Mouse (Mus musculus) liver, embryonic 11.5 days (tissue): ENCODE measurements around the gene Cox20. TPM values are rescaled to one million over a fixed set of nuclear protein-coding genes. Genes with fewer than 3 reads are reported as not detected.
"Not testable (repeated sequence)": the region's sequence is repeated elsewhere in the genome, so short reads cannot be mapped to it uniquely, and the experiment has no call there.

ENCODE experiments used
- ATAC-seq: fragments of 200-750 bp; cut with Nextera tagmentation; replicated peaks from 2 replicates; pipeline ENCODE4 v1.8.0; 2017; ENCODE audit warnings: moderate number of reproducible peaks, mild to moderate bottlenecking, moderate TSS enrichment, moderate library complexity; ENCODE audit not compliant: low FRiP score
- DNase-seq: peaks from one replicate; pipeline ENCODE4 v3.0.0-alpha.2; 2017; ENCODE audit warnings: low spot score
- H3K27ac ChIP-seq: fragments of 300-500 bp; sonication (generic); 2 replicates; pipeline ENCODE4 v1.5.1; 2014; ENCODE audit warnings: mild to moderate bottlenecking, low read depth, low read length, control low read depth
- H3K27me3 ChIP-seq: fragments of 300-500 bp; sonication (generic); replicated peaks from 2 replicates; pipeline ENCODE4 v1.6.1; 2014; ENCODE audit warnings: low read length, mixed read lengths; ENCODE audit not compliant: control insufficient read depth, insufficient read depth
- H3K36me3 ChIP-seq: fragments of 300-500 bp; sonication (generic); 2 replicates; pipeline ENCODE4 v1.6.1; 2014; ENCODE audit warnings: mild to moderate bottlenecking, low read length, moderate library complexity, mixed read lengths; ENCODE audit not compliant: control insufficient read depth, insufficient read depth
- H3K4me1 ChIP-seq: fragments of 300-500 bp; sonication (generic); replicated peaks from 2 replicates; pipeline ENCODE4 v1.6.1; 2014; ENCODE audit warnings: low read length, mixed read lengths; ENCODE audit not compliant: control insufficient read depth, insufficient read depth
- H3K4me2 ChIP-seq: fragments of 300-500 bp; sonication (generic); 2 replicates; pipeline ENCODE4 v1.6.1; 2014; ENCODE audit warnings: mild to moderate bottlenecking, control low read depth, moderate library complexity
- H3K4me3 ChIP-seq: fragments of 300-500 bp; sonication (generic); 2 replicates; pipeline ENCODE4 v1.5.1; 2014; ENCODE audit warnings: low read depth, low read length, control low read depth
- H3K9ac ChIP-seq: fragments of 300-500 bp; sonication (generic); 2 replicates; pipeline ENCODE4 v1.6.1; 2014; ENCODE audit warnings: low read depth, low read length, control low read depth
- H3K9me3 ChIP-seq: fragments of 300-500 bp; sonication (generic); 2 replicates; pipeline ENCODE4 v1.6.1; 2016; ENCODE audit warnings: low read length, inconsistent platforms, mixed read lengths; ENCODE audit not compliant: control insufficient read depth
- WGBS: fragments of 180-500 bp; shearing (Covaris S2); extraction: QIAGEN DNeasy Blood & Tissue Kit; methylation state at CpG from one replicate; pipeline ENCODE4 v1.1.7; 2014; 5-methylcytosine and 5-hydroxymethylcytosine counted together
- polyA plus RNA-seq: library from polyadenylated mRNA; unstranded; fragments of >200 nt; fragmentation: Nextera tagmentation; extraction: Ambion mirVana; gene quantifications from 2 replicates; pipeline ENCODE4 v1.2.1, GENCODE M21; 2014

The Cox20 gene
- polyA plus RNA-seq, 1 experiment from 2014 or later: 129 TPM

DNA sequence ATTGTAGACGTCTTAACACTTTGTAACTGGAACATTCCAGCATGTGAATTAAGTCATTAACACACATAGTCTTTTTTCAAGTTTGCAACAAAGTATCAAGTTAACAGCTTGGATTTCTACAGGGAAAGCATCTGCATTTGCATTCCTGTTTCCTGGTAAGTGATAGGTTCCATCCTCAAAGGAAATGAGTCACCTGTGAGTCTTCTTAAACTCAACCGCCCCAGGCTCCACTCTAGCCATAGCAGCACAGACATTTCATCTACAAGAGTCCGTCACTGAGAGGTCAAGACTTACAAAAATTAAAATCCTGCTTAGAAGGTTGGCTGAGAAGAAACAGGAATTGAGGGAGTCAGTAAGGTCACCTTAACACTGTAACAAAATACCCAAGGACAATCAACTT, 27.2 kb upstream of the Cox20 start:
- no peaks in the 10 kb centered on the region for H3K9me3 ChIP-seq
- no peaks in the 10 kb centered on the region for H3K27me3 ChIP-seq
- H3K4me2 ChIP-seq: no peak overlapping the region
- H3K27ac ChIP-seq: no peak overlapping the region
- ATAC-seq (no peak), DNase-seq (no peak)
- H3K4me3 ChIP-seq: no peak overlapping the region
- no peak overlapping the region for H3K9ac ChIP-seq
- 75% methylated on average over 3 of the region's 3 CpGs for WGBS
- H3K4me1 ChIP-seq: no peaks in the 10 kb centered on the region
- H3K36me3 ChIP-seq: no peaks in the 10 kb centered on the region

DNA sequence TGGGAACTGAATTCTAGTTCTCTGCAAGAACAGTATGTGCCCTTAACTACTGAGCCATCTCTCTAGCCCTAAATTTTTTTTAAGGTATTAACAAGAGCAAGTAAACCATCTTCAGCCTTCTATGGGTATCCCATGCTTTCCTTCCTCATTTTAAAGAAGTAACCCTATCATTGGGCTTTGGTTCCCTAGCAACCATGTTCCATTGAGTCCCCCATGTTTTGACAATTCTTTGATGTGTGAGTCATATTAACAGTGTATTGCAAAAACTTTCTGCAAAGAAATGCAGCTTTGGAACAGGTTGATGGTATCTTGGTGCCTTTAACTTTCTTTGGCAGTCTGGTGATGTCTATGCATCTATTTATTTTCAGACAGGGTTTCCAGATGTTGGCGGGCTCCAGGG, 24.9 kb upstream of the Cox20 start:
- ATAC-seq (no peak), DNase-seq (no peak)
- Histone ChIP-seq H3K27me3 (no peaks in the 10 kb centered on the region), H3K4me2 (no peak overlapping the region), H3K4me3 (no peak overlapping the region), H3K4me1 (no peaks in the 10 kb centered on the region), H3K9ac (no peak overlapping the region), H3K9me3 (no peaks in the 10 kb centered on the region), H3K36me3 (no peaks in the 10 kb centered on the region), H3K27ac (no peak overlapping the region)
- 91% methylated on average over 1 of the region's 1 CpGs for WGBS

DNA sequence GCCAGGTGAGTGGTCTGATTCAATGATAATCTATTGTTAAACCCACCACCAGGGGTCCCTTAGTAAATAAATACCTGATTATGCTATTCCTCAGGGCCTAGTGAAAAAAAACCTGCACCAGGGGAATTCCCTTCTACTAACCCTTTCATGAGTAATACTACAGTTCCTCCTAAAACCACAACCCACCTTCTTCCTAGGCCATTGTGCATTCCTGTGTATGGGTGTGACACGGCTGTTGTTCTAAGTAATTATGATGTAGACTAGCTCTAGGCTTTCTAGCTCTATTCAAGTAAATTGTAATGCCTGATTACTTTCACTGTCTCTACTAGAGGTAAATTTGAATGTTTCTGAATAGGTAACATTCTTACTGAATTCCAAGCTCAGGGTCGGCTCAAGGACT, 17.7 kb upstream of the Cox20 start:
- H3K27ac ChIP-seq: not testable (repeated sequence)

DNA sequence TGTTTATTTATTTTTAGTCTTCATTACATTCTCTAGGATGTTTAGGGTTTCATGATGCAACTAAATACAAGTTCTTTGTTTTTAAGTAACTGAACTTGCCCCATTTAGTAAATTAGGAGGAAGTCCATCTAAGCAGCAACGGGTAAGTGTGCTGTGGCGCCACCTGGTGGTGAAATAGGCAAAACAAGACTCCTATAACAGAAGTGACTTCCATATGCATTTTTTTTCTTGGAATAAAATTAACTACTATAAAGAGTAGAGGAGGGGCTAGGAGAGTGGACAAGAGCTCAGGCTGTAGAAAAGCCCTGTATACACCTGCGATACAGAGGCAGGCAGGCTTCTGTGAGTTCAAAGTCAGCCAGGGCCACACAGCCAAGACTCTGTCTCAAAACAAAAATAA, 15.5 kb upstream of the Cox20 start:
- Histone ChIP-seq H3K9ac (no peak overlapping the region), H3K27me3 (no peaks in the 10 kb centered on the region), H3K4me2 (no peak overlapping the region), H3K36me3 (no peaks in the 10 kb centered on the region), H3K9me3 (no peaks in the 10 kb centered on the region), H3K4me1 (no peaks in the 10 kb centered on the region), H3K27ac (no peak overlapping the region), H3K4me3 (no peak overlapping the region)
- ATAC-seq: 0 out of 2 replicates have a peak, but pooled peaks have one; percentile 31
- WGBS: 23% methylated on average over 3 of the region's 3 CpGs
- no peak for DNase-seq

More for the DNA sequence above, 17.7 kb upstream of the Cox20 start:
- not testable (repeated sequence) for H3K36me3 ChIP-seq, ATAC-seq, H3K4me2 ChIP-seq, DNase-seq, H3K9me3 ChIP-seq, H3K4me3 ChIP-seq, H3K27me3 ChIP-seq, H3K4me1 ChIP-seq, H3K9ac ChIP-seq
- 79% methylated on average over 2 of the region's 2 CpGs for WGBS

GRCm38 (mm10) chr1:178309487-178309886, 9.4 kb upstream of the Cox20 start:
- Histone ChIP-seq H3K9ac (no peak overlapping the region), H3K27ac (no peak overlapping the region), H3K27me3 (no peaks in the 10 kb centered on the region), H3K36me3 (no peaks in the 10 kb centered on the region), H3K9me3 (no peaks in the 10 kb centered on the region), H3K4me2 (no peak overlapping the region), H3K4me1 (no peaks in the 10 kb centered on the region), H3K4me3 (no peak overlapping the region)
- ATAC-seq (no peak), DNase-seq (no peak)
- WGBS: 61% methylated on average over 2 of the region's 2 CpGs

GRCm38 (mm10) chr1:178310128-178310527, 8.8 kb upstream of the Cox20 start:
- Histone ChIP-seq H3K36me3 (no peaks in the 10 kb centered on the region), H3K27me3 (no peaks in the 10 kb centered on the region), H3K4me2 (no peak overlapping the region), H3K9ac (no peak overlapping the region), H3K9me3 (no peaks in the 10 kb centered on the region), H3K4me3 (no peak overlapping the region), H3K27ac (no peak overlapping the region), H3K4me1 (no peaks in the 10 kb centered on the region)
- ATAC-seq (no peak), DNase-seq (no peak)
- WGBS: 67% methylated on average over 1 of the region's 1 CpGs

GRCm38 (mm10) chr1:178313039-178313597, 5.8 kb upstream of the Cox20 start:
- peak; percentile 48 for ATAC-seq
- H3K4me2 ChIP-seq: no peak overlapping the region
- 82% methylated on average over 1 of the region's 1 CpGs for WGBS
- H3K27me3 ChIP-seq: no peaks in the 10 kb centered on the region
- H3K36me3 ChIP-seq: no peaks in the 10 kb centered on the region
- H3K4me3 ChIP-seq: no peak overlapping the region
- H3K4me1 ChIP-seq: 0 out of 2 replicates have a peak, but pooled peaks cover 2% of the 10 kb centered on the region
- H3K9ac ChIP-seq: no peak overlapping the region
- H3K9me3 ChIP-seq: no peaks in the 10 kb centered on the region
- DNase-seq: no peak
- no peak overlapping the region; the same call in 1 of the 2 replicates for H3K27ac ChIP-seq

- 91% methylated on average over 2 of the region's 2 CpGs for WGBS
- Histone ChIP-seq H3K27ac (no peak overlapping the region), H3K9me3 (no peaks in the 10 kb centered on the region), H3K9ac (no peak overlapping the region), H3K36me3 (no peaks in the 10 kb centered on the region), H3K4me3 (no peak overlapping the region), H3K4me2 (no peak overlapping the region), H3K27me3 (no peaks in the 10 kb centered on the region), H3K4me1 (0 out of 2 replicates have a peak, but pooled peaks cover 2% of the 10 kb centered on the region)
- no peak for DNase-seq
- ATAC-seq: no peak
These were observed 4.7 kb upstream of the Cox20 start for GRCm38 (mm10) chr1:178314236-178314635.

DNA sequence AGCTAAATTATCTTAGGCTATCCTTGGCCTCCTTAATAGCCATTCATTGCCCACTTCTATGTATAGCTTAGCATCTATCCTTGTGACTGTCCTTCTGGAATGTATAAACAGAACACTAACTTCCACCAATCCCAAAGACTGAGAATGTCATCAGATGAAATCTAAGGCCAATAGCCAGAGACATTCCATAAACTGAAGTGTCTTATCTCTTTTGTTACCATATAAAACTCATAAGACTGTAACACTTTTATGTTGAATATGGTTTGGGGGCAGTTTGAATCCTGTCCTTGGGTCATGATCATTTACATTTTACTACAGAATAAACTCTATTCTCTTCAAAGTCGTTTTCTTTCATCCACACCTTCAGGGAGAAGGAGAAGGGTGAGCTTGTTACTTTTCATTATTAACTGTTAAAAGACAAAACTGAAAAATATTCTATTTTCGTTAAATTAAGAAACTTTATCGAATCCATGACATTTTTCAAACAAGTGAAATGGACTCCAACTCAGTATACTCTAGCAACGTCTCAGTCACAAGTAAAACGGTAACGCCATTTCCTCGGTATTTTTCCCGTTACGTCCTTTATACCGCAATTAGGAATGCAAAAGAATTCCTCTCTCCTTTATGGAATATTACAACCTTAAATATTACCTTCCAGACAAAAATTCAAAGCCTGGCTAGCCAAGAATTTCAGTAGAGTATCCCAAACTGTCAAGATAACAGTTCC, 1.5 kb upstream of the Cox20 start:
- peak overlapping the region; percentile 94 for H3K27ac ChIP-seq
- 36% methylated on average over 10 of the region's 10 CpGs for WGBS
- no peaks in the 10 kb centered on the region for H3K27me3 ChIP-seq
- no peaks in the 10 kb centered on the region for H3K9me3 ChIP-seq
- H3K36me3 ChIP-seq: peaks cover 8% of the 10 kb centered on the region
- H3K4me2 ChIP-seq: peak overlapping the region; percentile 70
- DNase-seq: no peak
- H3K9ac ChIP-seq: peak overlapping the region; percentile 79
- H3K4me1 ChIP-seq: peaks cover 17% of the 10 kb centered on the region
- no peak for ATAC-seq
- peak overlapping the region; percentile 72 for H3K4me3 ChIP-seq
